Mouse (Mus musculus) lung, postnatal 0 days (tissue): Measurements from ENCODE around the gene Drosha. TPM values are rescaled to one million over a fixed set of nuclear protein-coding genes. Genes with fewer than 3 reads are reported as not detected.

Source experiments
- ATAC-seq: fragments of 200-750 bp; cut with Nextera tagmentation; 2 replicates; pipeline ENCODE4 v1.8.0; 2017; ENCODE audit warnings: moderate library complexity
- DNase-seq: peaks from one replicate; pipeline ENCODE4 v3.0.0-alpha.2; 2016; ENCODE audit warnings: low spot score
- H3K27ac ChIP-seq: fragments of 300-500 bp; sonication (generic); 2 replicates; pipeline ENCODE4 v1.5.1; 2014; ENCODE audit warnings: antibody characterized with exemption, mild to moderate bottlenecking, low read length, mixed read lengths
- H3K27me3 ChIP-seq: fragments of 300-500 bp; sonication (generic); replicated peaks from 2 replicates; pipeline ENCODE4 v1.6.1; 2014; ENCODE audit warnings: low read length, mixed read lengths; ENCODE audit not compliant: insufficient read depth
- H3K36me3 ChIP-seq: fragments of 300-500 bp; sonication (generic); 2 replicates; pipeline ENCODE4 v1.6.1; 2014; ENCODE audit warnings: low read length, mixed read lengths; ENCODE audit not compliant: insufficient read depth
- H3K4me1 ChIP-seq: fragments of 300-500 bp; sonication (generic); 2 replicates; pipeline ENCODE4 v1.6.1; 2014; ENCODE audit warnings: antibody characterized with exemption, low read depth, low read length, mixed read lengths; ENCODE audit not compliant: insufficient read depth
- H3K4me2 ChIP-seq: fragments of 300-500 bp; sonication (generic); replicated peaks from 2 replicates; pipeline ENCODE4 v1.6.1; 2014; ENCODE audit warnings: low read depth, mild to moderate bottlenecking, low read length, moderate library complexity, mixed read lengths
- H3K4me3 ChIP-seq: fragments of 300-500 bp; sonication (generic); 2 replicates; pipeline ENCODE4 v1.5.1; 2014; ENCODE audit warnings: low read depth, low read length
- H3K9ac ChIP-seq: fragments of 300-500 bp; sonication (generic); replicated peaks from 2 replicates; pipeline ENCODE4 v1.6.1; 2014; ENCODE audit warnings: low read depth, mild to moderate bottlenecking
- H3K9me3 ChIP-seq: fragments of 300-500 bp; sonication (generic); 2 replicates; pipeline ENCODE4 v1.6.1; 2016; ENCODE audit warnings: low read length, mixed read lengths
- CTCF ChIP-seq: IDR thresholded peaks from 2 replicates; pipeline ENCODE4 v1.5.1; 2016; ENCODE audit warnings: antibody characterized with exemption, mild to moderate bottlenecking
- EP300 ChIP-seq: IDR thresholded peaks from 2 replicates; pipeline ENCODE4 v1.6.1; 2016; ENCODE audit warnings: antibody characterized with exemption, mild to moderate bottlenecking, control low read depth
- WGBS: fragments of 180-500 bp; shearing (Covaris S2); extraction: QIAGEN DNeasy Blood & Tissue Kit; methylation state at CpG from one replicate; pipeline ENCODE4 v1.1.7; 2014; 5-methylcytosine and 5-hydroxymethylcytosine counted together
- polyA plus RNA-seq: library from polyadenylated mRNA; unstranded; fragments of >200 nt; fragmentation: Nextera tagmentation; extraction: Ambion mirVana; gene quantifications from 2 replicates; pipeline ENCODE4 v1.2.1, GENCODE M21; 2015

Drosha gene
- polyA plus RNA-seq: 9.7 and 10.3 TPM in 2 replicates

DNA sequence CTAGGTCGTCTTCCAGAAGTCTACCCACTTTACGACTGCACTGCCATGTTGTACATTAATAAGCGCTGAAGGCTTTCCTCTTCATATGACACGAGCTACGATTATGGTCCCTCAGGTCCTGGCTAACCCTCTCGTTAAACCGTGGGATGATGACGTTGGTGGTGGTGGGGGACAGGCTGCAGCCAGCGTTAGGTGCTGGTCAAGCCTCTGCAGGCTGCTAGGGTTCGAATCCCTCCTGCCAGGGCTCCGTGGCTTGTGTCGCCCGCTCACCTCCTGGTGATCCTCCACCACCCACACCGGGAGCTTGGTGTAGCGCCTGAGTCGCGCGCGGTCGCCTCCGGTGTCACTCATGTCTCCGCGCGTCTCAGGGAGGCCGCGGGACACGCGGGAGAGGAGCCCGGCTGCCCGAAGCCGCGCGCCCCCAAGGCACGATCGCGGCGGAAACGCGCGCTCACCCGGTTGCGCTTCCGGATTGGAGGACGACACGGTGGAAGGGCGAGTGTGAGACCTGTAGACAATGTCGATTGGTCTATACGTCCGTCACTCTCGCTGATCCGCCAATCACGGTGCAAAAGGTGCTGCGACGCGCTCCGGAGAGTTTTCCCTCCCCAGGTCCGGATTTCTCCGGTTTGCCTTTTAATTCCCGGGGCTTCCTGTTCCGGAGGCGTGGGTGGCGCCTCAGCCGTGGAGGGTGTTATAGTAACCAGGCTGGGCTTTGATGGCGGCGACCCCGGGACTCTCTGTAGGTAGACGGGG, at the start of gene Drosha, which contains the start of gene 6030458C11Rik:
Gene Drosha, plus strand, starts transcription at position 619 of the 756 bp plus-strand sequence.
Gene 6030458C11Rik, minus strand, starts transcription at position 453 of the 756 bp plus-strand sequence.
- H3K4me3 ChIP-seq: peak within 1 kb of the TSS; percentile 64
- no peak for TF ChIP-seq EP300
- no peak for TF ChIP-seq CTCF
- ATAC-seq (peak; percentile 100), DNase-seq (peak; percentile 98)
- no peaks in the 10 kb centered on the region for H3K9me3 ChIP-seq
- H3K36me3 ChIP-seq: peaks cover 3% of the 10 kb centered on the region; the same call in 1 of the 2 replicates
- H3K4me1 ChIP-seq: no peaks in the 10 kb centered on the region
- peak within 1 kb of the TSS; percentile 27; the same call in 1 of the 2 replicates for H3K27ac ChIP-seq
- H3K27me3 ChIP-seq: no peaks in the 10 kb centered on the region
- under 1% methylated on average over 67 of the region's 67 CpGs for WGBS
- H3K4me2 ChIP-seq: peak within 1 kb of the TSS; percentile 85
- H3K9ac ChIP-seq: peak within 1 kb of the TSS; percentile 66

DNA sequence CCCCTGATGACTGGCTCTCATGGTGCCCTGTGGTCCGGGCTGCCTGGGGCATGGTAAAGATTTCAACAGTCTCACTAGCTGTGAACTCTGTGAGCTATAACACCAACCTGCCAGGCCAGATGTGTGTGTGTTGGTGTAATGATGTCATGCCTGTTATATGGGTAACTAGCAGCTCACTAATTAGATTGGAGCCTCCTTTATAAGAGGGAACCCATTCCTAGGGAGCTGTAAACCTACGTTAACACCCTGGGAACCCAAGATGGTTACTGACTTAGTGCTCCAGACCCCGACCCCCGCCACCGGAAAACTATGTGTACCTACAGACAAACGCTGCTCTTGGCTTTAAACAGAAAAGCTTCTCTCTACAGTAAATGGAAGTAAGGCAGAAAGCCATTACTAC, 43.3 kb upstream of the Drosha start:
- H3K36me3 ChIP-seq: no peaks in the 10 kb centered on the region
- H3K9me3 ChIP-seq: no peaks in the 10 kb centered on the region
- no peak overlapping the region for H3K9ac ChIP-seq
- TF ChIP-seq CTCF (no peak), EP300 (no peak)
- no peaks in the 10 kb centered on the region for H3K27me3 ChIP-seq
- no peak for ATAC-seq
- H3K27ac ChIP-seq: no peak overlapping the region
- no peak overlapping the region for H3K4me3 ChIP-seq
- H3K4me2 ChIP-seq: no peak overlapping the region
- DNase-seq: no peak
- WGBS: 70% methylated on average over 6 of the region's 6 CpGs
- H3K4me1 ChIP-seq: no peaks in the 10 kb centered on the region

DNA sequence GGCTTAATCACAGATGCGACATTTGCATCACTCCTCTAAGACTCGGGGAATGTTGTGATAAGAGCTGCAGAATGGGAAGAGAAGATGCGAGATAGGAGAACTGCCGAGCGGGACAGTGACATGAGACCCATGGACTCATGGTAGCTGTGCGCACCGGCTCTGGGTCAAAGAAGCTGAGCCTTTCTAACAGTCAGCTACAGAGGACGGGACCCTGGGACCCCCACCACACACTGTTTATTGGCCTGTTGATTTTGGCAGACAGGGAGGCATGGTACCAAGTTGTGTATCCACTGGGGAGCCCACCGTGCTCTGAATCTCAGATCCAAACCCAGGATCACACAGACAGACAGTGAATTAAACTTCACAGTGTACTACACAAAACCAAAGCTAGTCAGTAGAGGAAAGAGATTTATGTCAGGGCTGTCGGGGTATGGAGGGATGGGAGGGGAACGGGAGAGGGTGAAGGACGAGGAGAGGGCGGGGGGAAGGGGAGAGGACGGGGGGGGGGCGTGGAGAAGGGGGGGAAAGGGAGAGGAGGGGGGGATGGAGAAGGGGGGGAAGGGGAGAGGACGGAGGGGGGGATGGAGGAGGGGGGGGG, 42.8 kb upstream of the Drosha start:
- no peaks in the 10 kb centered on the region for H3K4me1 ChIP-seq
- DNase-seq (no peak), ATAC-seq (no peak)
- H3K9ac ChIP-seq: no peak overlapping the region
- H3K4me3 ChIP-seq: no peak overlapping the region
- no peaks in the 10 kb centered on the region for H3K27me3 ChIP-seq
- no peak overlapping the region for H3K27ac ChIP-seq
- H3K36me3 ChIP-seq: no peaks in the 10 kb centered on the region
- TF ChIP-seq CTCF (no peak), EP300 (no peak)
- H3K4me2 ChIP-seq: no peak overlapping the region
- WGBS: 58% methylated on average over 12 of the region's 16 CpGs
- H3K9me3 ChIP-seq: no peaks in the 10 kb centered on the region

DNA sequence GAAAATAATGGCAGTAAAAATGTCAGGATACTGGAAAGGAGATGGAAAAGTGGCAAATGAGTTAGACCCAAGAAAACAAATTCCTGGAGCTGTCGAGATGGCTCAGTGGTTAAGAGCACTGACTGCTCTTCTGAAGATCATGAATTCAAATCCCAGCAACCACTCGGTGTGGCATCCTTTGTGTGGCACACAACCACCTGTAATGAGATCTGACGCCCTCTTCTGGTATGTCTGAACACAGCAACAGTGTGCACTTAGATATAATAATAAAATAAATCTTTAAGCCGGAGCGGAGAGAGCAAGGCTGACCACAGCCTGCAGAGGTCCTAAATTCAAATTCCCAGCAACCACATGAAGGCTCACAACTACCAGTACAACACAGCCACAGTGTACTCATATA, 36.1 kb upstream of the Drosha start:
- DNase-seq: no peak
- Histone ChIP-seq H3K4me1 (no peaks in the 10 kb centered on the region; the same call in 1 of the 2 replicates), H3K27ac (no peak overlapping the region), H3K9ac (no peak overlapping the region), H3K9me3 (no peaks in the 10 kb centered on the region), H3K36me3 (no peaks in the 10 kb centered on the region), H3K4me3 (no peak overlapping the region), H3K4me2 (no peak overlapping the region), H3K27me3 (no peaks in the 10 kb centered on the region)
- no peak for ATAC-seq
- 68% methylated on average over 5 of the region's 5 CpGs for whole genome bisulfite sequencing
- TF ChIP-seq CTCF (peak; percentile 16; the same call in 1 of the 2 replicates), EP300 (no peak)

DNA sequence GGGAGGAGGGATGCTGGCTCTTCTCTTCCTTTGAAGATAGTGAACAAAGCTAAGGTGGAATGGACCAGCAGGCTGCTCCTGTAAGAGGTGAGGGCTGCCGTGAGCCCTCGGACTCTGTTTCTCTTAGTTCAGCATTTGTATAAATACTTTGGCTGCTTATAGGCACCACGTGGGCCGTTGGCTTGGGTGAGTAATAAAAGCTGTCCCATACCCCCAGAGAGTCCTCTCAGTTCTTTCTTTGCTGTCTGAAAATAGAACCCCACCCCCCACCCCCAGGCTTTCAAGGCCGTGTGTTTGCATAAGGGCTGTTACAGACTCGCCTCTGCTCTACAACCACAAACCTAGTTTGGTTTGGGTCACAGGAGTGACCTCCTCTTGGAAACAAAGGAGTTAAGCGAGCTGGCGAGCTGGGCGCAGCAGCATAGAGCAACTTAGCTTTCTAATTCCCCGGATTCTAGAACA, 35.2 kb upstream of the Drosha start:
- Histone ChIP-seq H3K4me1 (no peaks in the 10 kb centered on the region; the same call in 1 of the 2 replicates), H3K4me3 (no peak overlapping the region), H3K9me3 (no peaks in the 10 kb centered on the region), H3K9ac (no peak overlapping the region), H3K27ac (no peak overlapping the region), H3K27me3 (no peaks in the 10 kb centered on the region), H3K4me2 (peak overlapping the region; percentile 19; the same call in 1 of the 2 replicates), H3K36me3 (no peaks in the 10 kb centered on the region)
- TF ChIP-seq CTCF (no peak), EP300 (no peak)
- ATAC-seq: peak; percentile 17; the same call in 1 of the 2 replicates
- peak; percentile 12 for DNase-seq
- WGBS: 10% methylated on average over 10 of the region's 10 CpGs

DNA sequence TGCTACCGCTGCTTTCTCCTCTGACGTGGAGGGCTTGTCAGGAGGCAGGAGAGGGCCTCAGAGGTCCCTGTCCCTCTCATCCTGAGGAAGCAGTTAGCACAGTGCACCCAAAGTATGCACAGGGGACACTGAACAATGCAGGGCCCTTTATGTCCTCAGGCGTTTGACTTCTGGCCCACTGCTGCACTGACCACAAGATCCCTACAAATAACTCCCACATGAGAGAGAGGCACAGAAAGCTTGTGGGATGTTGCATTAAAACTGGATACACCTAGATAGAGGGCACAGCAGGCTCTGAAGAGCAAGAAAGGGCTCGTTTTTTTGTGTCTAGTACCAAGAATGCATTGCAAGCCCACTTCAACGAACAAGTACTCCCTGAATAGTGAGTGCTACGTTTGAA, 30.3 kb upstream of the Drosha start:
- no peaks in the 10 kb centered on the region; the same call in 1 of the 2 replicates for H3K4me1 ChIP-seq
- no peaks in the 10 kb centered on the region for H3K36me3 ChIP-seq
- H3K27me3 ChIP-seq: no peaks in the 10 kb centered on the region
- no peak overlapping the region for H3K27ac ChIP-seq
- H3K4me2 ChIP-seq: no peak overlapping the region
- no peak overlapping the region for H3K4me3 ChIP-seq
- DNase-seq (no peak), ATAC-seq (no peak)
- TF ChIP-seq EP300 (no peak), CTCF (no peak)
- H3K9ac ChIP-seq: no peak overlapping the region
- WGBS: 59% methylated on average over 6 of the region's 6 CpGs
- no peaks in the 10 kb centered on the region for H3K9me3 ChIP-seq
